Comparison of ENCODE assay signal across 9 mouse cellular contexts in the genomic region with DNA sequence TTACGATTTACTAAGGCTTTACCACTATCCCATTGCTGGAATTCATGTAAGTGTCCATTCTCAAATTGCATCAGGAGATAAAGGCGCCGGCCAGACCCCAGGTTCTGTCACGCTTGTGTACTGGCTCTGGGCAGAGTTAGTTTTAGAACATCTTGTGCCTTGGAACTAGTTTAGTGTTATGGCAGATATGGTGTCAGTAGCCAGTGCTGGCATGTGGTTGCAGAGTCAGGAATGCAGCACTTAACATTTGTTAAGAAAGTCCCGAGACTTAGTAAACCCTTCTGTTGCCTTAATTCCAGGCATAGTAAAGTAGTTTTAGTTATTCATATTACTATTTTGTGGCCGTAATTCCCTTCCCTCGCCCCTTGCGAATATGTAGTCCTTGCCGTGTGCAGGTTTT. TPM values are rescaled to one million over a fixed set of nuclear protein-coding genes. Genes with fewer than 3 reads are reported as not detected.
DNase-seq lines count a peak whose midpoint lies in the region; ATAC-seq lines count a peak whose summit lies in the region.
"Had no signal": no experiment of that assay in that cellular context is flagged by ENCODE, and none has a peak within 500 bp of the region (broad histone marks: within the 10 kb centered on the region; RNA-seq: fewer than 3 reads in every experiment).

No protein-coding gene starts in this region.

- 66% methylated on average over 9 of the region's 9 CpGs for WGBS in embryonic facial prominence, embryonic 14.5 days

- no peaks in the 10 kb centered on the region for H3K27me3 ChIP-seq in embryonic facial prominence, embryonic 14.5 days (replicated peaks; ENCODE audit: control insufficient read depth, insufficient read depth, low read length)

- H3K9me3 ChIP-seq in embryonic facial prominence, embryonic 14.5 days (ENCODE audit: control insufficient read depth, low read length) = no peaks in the 10 kb centered on the region

- intact Hi-C loops in heart, postnatal 14 days (cut with DNase I) = no loop called here

- H3K9ac ChIP-seq in embryonic facial prominence, embryonic 14.5 days (ENCODE audit: low read depth, low read length) = peak overlapping the region; percentile 81; the same call in 1 of the 2 replicates

- peak overlapping the region; percentile 90 for H3K4me3 ChIP-seq in embryonic facial prominence, embryonic 14.5 days (ENCODE audit: low read depth, low read length)

- ATAC-seq in embryonic facial prominence, embryonic 14.5 days (ENCODE audit: low read depth) = no peak

- H3K4me2 ChIP-seq in embryonic facial prominence, embryonic 14.5 days (ENCODE audit: low read depth, low read length) = peak overlapping the region; percentile 94

- no peak overlapping the region for H3K27ac ChIP-seq in embryonic facial prominence, embryonic 14.5 days (replicated peaks; ENCODE audit: low read depth, low read length)

- H3K4me1 ChIP-seq in embryonic facial prominence, embryonic 14.5 days (ENCODE audit: control insufficient read depth, insufficient read depth, low read length) = peaks cover 10% of the 10 kb centered on the region; the same call in 1 of the 2 replicates

- H3K36me3 ChIP-seq in embryonic facial prominence, embryonic 14.5 days (ENCODE audit: control insufficient read depth, insufficient read depth, low read length) = peaks cover 4% of the 10 kb centered on the region; the same call in 1 of the 2 replicates

- DNase-seq in kidney, adult 11 months = peak; percentile 3
- DNase-seq in kidney, postnatal 25 days = no peak
- DNase-seq in embryonic facial prominence, embryonic 14.5 days (ENCODE audit: low spot score) = no peak
- DNase-seq in heart, postnatal 14 days = peak; percentile 28 to 32
- DNase-seq in lung, postnatal 10 days = peak; percentile 6
- no peak for DNase-seq in Muller cell, postnatal 12 days (ENCODE audit: inconsistent ontology term)
- DNase-seq in cerebellum, adult 8-10 months = no peak
- no peak for DNase-seq in urinary bladder, postnatal 4 days (ENCODE audit: low spot score in 2 of 2)
- DNase-seq: cerebellum, postnatal 14 days had no signal

RNA-seq across cellular contexts. Expression of gene Tfdp2, which starts 1.7 kb away (rescaled TPM):
- polyA plus RNA-seq in embryonic facial prominence, embryonic 14.5 days (2014; fragmentation: Nextera tagmentation; extraction: Ambion mirVana) = 30.8 and 39.7 TPM in 2 replicates
- 100 to 1,000 TPM in 1 of 2 experiments, 10 to 100 TPM in 1; 80.4 to 101 TPM for total RNA-seq in heart, postnatal 14 days (2021)

Comparison
In these comparisons a context has a peak if more than half of its experiments do, and no peak if none do; other contexts are left out.
1. DNase-seq: peak in kidney, adult 11 months (single experiment), heart, postnatal 14 days (2 of 2) and lung, postnatal 10 days (single experiment); none in kidney, postnatal 25 days (0 of 2), embryonic facial prominence, embryonic 14.5 days (single experiment), Muller cell, postnatal 12 days (single experiment), cerebellum, adult 8-10 months (single experiment) and urinary bladder, postnatal 4 days (0 of 2).